Mouse (Mus musculus): ENCODE measurements around the gene Rasa1.

The Rasa1 gene

DNA sequence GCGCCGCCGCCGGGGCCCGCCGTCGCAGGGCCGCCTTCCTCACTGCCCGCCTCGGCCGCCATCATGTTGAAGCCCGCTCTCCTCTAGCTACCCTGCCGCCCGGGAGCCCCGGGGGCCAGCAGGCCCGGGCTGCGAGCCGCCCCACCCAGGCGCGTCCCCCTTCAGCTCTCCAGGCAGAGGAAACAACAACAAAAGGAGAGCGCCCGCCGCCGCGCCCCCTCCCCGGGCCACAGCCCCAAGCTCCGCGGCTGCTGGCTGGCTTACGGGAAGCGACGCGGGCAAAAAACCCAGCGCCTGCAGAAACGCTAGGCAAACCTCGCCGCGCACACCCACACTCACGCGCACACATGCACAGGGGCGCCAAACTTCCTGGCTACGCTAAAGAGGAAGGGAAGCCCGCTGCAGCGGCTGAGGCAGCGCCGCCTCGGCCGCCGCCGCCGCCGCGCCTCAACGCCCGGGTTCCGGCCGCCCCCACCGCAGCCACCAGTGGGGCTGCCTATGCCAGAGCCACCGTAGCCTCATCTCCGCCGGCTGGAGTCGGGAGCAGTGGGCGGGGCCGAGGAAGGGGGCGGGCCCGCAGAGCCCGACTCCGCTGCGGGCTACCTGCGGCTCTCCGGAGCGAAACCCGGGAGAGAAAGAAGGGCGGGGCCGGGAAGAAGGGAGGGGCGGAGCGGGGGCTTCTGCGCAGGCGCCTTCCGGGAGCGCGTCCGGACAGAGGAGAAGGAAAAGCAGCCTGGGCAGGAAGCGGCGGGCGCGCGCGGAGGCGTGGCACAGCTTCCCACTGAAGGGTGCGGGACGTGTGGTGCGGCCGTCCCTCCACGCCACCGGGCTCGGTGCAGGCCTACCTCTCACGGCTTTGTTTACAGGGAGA is at the start of gene Rasa1:
TSS of gene Rasa1 (minus strand) at position 288 of the 871 bp plus-strand sequence.
- peak; percentile 87 to 90 for DNase-seq (ENCODE audit: low read depth in 2 of 2, low spot score in 2 of 2)

DNA sequence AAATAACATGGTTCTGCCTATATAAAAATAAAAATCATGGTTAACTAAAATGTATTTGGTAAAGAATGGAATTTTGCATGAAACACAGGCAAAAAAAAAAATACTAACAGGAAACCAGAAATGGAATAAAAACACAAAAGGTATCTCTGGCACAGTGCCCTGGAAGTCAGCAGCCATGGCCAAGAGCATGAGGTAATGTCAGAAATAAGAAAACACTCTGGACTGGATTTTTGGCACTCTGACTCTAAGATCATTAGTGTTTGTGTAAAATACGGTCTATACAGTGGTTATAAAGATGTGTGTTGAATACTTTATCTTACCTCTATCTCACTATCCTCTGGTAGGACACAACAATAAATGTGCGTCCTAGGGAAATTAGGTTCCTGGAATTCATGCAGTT is 22.6 kb upstream of the Rasa1 start:
- DNase-seq (ENCODE audit: low read depth in 2 of 2, low spot score in 2 of 2), result no peak

DNA sequence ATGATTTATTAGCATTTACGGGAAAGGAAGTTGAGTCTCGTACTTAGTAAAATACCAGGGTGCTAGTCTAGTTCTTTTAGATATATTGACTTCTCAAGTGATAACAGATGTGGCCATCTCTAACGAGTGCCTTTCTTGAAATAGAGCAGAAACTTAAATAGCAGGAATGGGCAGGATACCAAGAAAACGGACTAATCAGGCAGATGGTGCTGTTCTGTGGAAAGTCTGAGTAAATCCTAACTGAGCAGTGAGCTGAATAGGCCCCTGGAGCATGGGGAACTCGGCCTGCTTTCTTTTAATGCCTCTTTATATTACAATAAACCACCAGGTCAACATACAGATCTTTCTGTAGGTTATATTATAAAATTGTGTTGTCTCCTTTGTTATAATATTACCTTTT is 22.0 kb upstream of the Rasa1 start:
- DNase-seq (ENCODE audit: low read depth in 2 of 2, low spot score in 2 of 2), result no peak

DNA sequence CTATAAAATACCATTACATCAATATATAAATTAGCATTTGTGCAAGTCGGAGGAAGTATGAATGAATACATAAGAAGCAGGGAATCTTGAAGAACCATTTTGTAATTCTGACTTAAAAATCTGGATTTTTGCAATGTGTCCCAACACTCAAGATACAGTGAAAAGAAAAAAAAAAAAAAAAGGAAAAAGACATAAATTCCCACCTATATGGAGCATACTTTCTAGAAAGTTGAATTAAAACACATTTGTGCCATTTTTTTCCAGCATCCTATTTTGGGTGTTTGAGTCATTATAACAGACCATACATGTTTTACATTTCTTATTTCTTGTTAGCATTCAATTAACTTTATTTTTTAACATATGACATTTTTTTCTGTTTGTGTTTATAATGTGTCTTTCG is 21.6 kb upstream of the Rasa1 start:
- DNase-seq (ENCODE audit: low read depth in 2 of 2, low spot score in 2 of 2), result no peak

DNA sequence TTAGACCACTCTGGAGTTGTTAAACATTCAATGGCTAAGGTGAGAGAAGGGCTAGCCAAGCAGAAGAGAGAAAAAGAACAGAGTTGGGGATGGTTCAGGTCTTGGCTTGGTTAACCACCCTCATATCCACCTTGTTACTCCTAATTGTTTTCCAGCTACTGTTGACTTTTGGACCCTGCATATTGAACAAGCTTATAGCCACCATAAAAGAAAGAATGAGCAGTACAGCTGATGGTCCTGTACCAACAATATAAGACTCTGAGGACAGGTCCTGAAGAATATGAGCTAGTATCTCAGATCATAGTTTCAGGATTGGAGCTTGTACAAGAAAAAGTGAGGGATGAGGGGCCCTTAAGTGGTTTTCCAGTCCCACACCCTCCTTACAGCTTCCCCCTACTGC is 17.1 kb upstream of the Rasa1 start:
- no peak for DNase-seq (ENCODE audit: low read depth in 2 of 2, low spot score in 2 of 2)

DNA sequence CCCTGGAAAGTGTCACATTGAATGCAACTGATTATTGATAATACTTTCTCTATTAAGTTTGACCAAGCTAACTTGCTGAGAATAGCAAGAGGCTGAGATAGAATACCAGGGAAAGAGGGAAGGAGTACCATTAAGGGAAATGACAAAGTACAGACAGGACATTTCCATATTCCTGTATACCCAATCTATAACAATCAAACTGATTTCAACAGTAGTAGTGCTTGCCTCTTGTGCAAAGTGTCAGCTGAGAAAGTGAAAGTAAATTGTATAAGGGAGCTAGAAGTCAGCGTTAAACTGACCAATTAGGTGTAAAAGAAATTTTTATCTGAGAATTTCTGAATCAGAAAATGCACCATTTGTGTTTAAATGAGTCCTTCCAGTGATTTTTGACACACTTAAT is 1.7 kb upstream of the Rasa1 start:
- no peak for DNase-seq (ENCODE audit: low read depth in 2 of 2, low spot score in 2 of 2)

DNA sequence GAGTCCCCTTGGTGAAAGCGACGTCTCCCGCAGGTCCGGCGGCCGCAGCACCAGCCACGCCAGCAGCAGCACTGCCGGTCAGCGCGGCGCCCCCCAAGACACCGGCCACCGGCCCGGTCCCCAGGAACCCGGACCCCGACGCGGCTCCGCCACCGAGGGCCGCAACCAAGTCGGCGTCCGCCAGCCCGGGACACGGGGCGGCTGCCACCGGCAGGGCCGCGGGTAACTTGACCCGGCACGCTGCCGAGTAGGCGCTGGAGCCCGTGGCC is 422 bp downstream of the Rasa1 start:
- DNase-seq (ENCODE audit: low read depth in 2 of 2, low spot score in 2 of 2), result no peak

DNA sequence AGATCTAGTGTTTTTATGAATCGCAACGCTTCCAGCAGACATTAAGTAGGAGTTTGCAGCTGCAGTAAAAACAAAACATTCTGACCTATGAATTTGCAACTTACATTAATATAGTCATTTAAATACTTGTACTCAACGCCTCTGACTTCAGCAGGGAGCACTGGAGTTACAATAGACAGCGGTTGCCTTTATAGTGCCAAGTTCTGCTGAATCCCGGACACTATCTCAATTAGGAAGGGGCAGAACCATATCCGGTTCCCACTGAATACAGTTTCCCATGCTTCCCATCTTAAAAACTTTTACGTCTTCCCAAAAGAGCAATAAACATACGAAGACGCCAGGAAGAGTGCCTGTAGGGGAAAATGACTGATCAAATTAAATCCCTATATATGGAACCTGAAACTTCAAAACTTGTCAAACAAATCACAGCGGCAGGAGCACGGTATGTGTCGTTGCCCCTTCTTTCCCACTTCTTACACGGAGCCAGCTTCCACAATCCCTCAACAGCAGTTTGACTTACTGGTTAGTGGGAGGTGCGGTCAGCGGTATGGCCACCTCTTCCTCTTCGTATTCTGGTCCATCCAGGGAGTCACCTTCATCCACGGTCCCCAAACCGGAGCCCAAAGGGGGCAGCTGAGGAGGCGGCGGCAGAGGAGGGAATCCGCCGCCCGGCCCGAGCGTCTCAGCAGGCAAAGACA is 905 bp downstream of the Rasa1 start:
- DNase-seq (ENCODE audit: low read depth in 2 of 2, low spot score in 2 of 2), result peak; percentile 21 to 40

DNA sequence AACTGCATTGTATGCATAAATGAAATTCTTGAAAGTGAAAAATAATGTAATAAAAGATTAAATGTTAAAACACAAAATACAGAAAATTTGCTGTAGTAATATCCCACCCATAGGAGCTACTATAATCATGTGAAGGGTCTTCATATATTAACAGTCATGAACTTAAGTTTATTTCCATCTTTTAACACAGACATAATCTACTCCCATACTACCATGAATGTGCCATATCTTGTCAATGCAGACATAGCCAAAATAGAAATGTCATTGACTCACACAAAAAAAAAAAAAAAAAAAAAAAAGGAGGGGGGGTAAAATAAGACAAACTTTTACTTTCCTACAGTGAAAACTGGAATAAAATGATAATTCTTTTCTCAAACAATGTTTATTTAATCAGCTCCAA is 6.3 kb downstream of the Rasa1 start:
- no peak for DNase-seq (ENCODE audit: low read depth in 2 of 2, low spot score in 2 of 2)

DNA sequence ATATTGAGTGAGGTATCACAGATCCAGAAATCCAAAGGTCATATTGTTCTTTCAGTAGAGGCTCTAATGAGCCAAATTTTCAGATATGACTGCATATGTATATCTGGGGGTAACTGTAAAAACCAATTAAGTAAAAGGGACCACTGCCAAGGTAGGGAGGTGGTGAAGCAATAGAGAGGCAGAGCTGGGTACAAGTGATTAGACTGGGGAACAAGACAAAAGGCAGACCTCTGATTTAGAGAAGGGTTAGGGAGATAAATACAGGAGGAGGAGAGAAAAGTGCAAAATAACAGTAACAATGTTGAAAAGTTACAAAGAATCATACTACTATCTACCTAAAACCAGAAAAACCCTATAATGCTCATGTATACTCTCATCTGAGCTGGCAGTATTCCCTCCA is 10.0 kb downstream of the Rasa1 start:
- DNase-seq (ENCODE audit: low read depth in 2 of 2, low spot score in 2 of 2), result no peak

DNA sequence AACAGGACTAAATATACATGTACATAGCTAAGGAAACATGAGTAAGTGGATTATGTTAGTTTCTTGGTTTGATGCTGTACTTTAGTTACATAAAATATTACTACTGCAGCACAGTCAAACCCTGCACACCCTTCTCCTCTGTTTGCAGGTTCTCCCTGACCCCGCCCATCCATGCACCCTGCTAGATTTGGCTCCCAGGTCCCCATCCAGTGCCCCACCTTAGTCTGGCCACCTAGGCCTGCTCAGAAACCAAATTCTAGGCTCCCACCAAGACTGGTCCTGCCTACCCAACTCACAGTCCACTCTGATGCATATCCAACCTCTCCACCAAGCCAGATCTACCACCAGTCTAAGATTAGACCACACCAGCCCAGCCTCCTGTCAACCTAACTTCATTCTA is 14.4 kb downstream of the Rasa1 start:
- DNase-seq (ENCODE audit: low read depth in 2 of 2, low spot score in 2 of 2), result no peak

DNA sequence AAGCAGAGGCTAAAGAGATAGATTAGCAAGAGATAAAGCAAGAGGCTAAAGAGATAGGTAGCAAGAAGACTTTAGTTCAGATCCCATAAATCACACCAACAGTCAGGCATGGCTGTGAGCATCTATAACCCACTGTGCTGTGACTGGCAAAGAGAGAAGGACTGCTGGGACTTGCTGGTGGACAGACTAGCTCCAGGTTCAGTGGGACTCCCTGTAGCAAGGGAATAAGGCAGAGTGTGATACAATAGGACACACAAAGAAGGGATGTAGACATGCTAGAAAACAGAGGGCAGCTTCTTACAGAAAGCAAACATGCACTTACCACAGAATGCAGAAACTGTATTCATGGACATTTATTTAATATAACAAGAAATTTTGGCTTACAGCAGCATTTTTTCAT is 15.1 kb downstream of the Rasa1 start:
- no peak for DNase-seq (ENCODE audit: low read depth in 2 of 2, low spot score in 2 of 2)

DNA sequence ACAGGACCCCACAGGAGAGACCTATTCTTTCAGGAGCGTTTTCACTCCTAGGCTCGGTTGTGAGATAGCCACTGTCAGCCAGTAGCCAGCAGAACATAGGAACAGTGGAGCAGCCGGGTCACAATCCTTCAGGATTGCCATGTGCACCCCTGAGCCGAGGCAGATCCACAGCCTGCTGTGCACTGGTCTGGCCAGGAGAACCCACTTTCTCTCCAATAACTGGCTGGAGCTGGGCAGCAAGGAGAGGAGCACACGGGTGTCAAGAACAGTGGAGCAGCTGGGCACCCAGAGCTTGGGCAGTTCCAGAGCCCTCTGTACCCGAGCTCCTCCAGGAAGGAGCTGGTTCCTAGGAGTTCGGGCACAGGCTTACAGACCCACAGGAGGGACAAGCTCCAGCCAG is 50.2 kb downstream of the Rasa1 start:
- no peak for DNase-seq (ENCODE audit: low read depth in 2 of 2, low spot score in 2 of 2)

DNA sequence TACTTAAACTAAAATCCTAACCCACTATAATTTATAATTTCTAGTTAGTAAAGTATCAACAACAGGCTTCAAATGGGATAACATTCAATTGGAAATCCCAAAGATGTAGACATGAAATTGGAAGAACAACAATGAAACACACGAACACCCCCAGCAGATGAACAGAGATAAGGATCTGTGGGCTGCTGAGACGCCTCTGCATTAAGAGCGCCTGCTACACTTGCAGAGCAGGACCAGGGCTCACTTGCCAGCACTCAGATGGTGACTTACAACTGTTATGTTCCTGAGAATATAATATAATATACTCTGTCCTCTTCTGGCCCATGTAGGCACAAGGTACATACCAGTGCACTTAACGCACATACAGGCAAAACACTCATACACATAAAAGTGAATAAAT is 70.3 kb downstream of the Rasa1 start:
- no peak for DNase-seq (ENCODE audit: low read depth in 2 of 2, low spot score in 2 of 2)

DNA sequence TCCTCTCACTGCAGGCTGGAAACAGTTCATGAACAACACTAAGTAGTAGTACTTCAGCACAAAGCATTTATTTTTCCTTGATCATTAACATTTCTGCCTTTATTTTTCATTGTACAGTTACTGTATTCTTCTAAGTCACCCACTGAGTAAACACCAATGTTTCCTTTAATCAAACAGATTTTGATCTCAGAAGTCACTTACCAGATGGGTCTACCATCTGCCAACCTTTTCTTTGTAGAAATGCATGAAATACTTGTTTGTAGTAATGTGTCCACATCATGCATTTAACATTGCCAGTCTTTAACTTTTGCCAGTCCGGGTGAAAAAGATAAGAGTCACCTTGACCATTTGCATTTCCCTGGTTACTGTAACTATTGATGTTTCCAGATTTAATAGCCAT is 78.6 kb downstream of the Rasa1 start:
- no peak for DNase-seq (ENCODE audit: low read depth in 2 of 2, low spot score in 2 of 2)

DNA sequence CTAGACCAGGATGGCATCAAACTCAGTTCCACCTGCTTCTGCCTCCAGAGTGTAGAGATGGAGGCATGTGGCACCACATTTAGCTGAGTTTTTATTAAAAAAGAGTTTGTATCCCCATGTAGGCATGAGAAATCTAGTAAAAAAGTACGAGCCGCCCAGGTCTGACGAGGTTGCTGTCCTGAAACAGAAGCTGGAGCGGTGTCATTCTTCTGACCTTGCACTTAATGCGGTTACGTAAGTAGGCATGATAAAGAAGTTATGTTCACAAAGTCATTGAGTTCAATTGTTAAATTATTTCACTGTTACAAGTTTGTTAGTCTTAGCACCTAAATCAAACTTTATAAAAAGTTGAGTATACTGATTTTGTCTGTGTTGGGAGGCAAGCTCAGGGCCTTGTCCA is 80.3 kb downstream of the Rasa1 start:
- DNase-seq (ENCODE audit: low read depth in 2 of 2, low spot score in 2 of 2), result no peak

DNA sequence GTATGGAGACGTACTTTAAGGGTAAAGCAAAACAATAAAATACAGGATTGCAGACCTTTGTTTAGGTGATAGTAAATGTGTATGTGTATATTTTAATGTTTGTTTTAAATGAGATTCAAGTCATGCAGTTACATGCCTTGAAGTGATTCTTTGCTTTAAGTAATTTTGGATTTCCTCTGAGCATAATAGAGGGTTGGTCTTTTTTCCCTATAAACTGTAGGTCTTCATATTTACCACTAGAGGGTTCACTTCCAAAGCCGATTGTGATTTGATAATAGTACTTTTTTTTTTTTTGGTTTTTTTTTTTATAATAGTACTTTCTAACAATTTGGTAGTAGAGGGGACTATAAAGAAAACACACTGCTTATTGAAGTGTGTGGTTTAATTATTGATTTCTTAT is 81.4 kb downstream of the Rasa1 start:
- no peak for DNase-seq (ENCODE audit: low read depth in 2 of 2, low spot score in 2 of 2)

DNA sequence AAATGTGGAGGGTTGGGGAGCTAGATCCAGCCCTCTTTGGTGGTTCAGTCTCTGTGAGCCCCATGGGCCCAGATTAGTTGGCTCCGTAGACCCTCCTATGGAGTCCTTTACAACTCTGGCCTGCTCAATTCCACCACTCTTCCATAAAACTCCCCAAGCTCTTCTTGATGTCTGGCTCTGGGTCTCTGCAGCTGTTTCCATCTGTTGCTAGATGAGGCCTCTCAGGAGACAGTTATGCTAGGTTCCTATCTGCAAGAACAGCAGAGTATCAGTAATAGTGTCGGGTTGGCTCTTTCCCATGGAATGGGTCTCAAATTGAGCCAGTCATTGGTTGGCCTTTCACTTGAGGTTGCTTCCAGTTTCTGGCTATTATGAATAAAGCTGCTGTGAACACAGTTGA is 97.7 kb downstream of the Rasa1 start:
- DNase-seq (ENCODE audit: low read depth in 2 of 2, low spot score in 2 of 2), result no peak

DNA sequence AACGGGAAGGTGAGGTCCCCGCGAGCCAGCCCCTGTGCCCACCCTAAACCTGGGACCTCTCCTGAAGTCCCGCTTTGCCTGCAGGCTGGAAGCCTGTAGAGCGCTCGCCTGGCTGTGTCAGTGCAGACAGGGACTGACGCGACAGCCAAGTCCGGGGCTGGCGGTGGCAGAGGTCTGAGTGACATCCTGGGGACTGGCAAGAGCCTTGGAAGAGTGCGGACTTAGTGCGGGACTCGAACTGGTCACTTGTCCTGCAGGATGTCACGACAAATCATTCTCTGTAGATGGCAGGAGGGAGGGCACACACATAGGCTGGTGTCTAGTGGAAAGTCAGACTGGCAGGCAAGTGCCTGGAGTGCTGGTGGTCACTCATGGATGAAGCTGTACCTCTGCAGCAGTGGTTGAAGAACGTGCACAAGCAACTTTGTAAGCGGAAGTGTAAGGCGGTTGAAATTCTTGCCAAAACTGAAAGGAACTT is 99.2 kb downstream of the Rasa1 start:
- no peak for DNase-seq (ENCODE audit: low read depth in 2 of 2, low spot score in 2 of 2)

DNA sequence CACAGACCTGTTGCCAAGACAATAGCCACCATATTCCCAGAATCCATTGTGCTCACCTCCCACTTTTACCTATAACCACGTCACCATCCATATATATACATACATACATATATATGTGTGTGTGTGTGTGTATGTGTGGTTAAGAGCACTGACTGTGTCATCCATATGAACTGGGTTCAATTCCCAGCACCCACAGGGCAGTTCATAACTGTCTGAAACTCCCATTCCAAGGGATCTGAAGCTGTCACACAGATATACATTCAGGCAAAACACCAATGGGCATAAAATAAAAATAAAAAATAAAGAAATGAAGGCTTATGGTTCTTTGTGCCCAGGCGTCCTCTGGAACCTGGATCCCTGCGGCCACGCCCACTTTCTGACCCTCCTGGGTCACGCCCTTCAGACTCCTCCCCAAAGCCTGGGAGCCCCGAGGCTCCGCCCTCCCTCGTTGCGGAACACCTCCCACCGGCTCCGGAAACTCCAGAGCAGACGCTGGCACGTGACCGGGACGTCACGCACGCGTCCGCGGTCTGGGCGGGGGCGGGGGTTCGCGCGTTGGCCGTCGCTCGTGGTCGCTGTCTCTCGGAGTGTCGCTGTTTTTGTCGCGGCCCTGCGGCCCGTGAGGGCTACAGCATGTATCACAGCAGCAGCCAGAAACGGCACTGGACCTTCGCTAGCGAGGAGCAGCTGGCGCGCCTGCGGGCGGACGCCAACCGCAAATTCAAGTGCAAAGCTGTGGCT is 99.9 kb downstream of the Rasa1 start, which contains the start of gene Ccnh:
TSS of gene Ccnh (plus strand) at position 506 of the 741 bp plus-strand sequence.
- DNase-seq (ENCODE audit: low read depth in 2 of 2, low spot score in 2 of 2), result peak; percentile 70 to 79

Measured in CD8-positive naive resting alpha-beta T cell, adult 2 months (primary cell).